Comparison of ENCODE assay signal across 13 mouse cellular contexts in the genomic region with DNA sequence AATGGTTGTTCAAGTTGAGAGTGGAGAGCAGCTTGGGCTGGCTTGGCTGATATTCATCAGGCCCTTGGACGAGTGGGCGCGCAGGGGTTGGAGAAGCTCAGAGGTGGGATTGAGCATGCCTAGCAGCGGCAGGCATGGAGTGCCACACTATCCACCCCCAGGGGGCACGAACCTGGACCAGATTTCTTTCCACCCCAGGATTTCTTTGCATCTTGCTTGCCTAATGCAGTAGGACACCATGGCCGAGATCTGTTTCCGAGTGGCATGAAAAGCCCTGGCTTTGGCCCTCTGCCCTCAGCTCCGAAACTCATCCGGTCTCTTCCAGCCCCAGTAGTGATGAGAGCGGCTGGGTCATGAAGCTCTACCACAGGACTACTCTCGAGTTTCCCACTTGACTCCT. TPM values are rescaled to one million over a fixed set of nuclear protein-coding genes. Genes with fewer than 3 reads are reported as not detected.
"Had no signal": no experiment of that assay in that cellular context is flagged by ENCODE, and none has a peak within 500 bp of the region (broad histone marks: within the 10 kb centered on the region; RNA-seq: fewer than 3 reads in every experiment).

No protein-coding gene starts in this region.

- H3K27me3 ChIP-seq: liver, embryonic 15.5 days had no signal

- H3K4me3 ChIP-seq: limb, embryonic 10.5 days; liver, embryonic 15.5 days had no signal

- H3K27ac ChIP-seq: limb, embryonic 10.5 days; liver, embryonic 15.5 days had no signal

- H3K4me1 ChIP-seq: limb, embryonic 10.5 days had no signal

- DNase-seq: kidney, postnatal 25 days; right cerebral cortex, postnatal 25 days; thymus, adult 18-20 months; thymus, postnatal 14 days had no signal

RNA-seq across cellular contexts. Expression of a gene that starts 5.4 kb away (rescaled TPM):
- total RNA-seq: monocyte, adult 5-6 weeks had no signal
- polyA plus RNA-seq: kidney, adult 2 months; kidney, embryonic 16.5 days; lung, adult 2 months; lung, postnatal 0 days; small intestine, adult 2 months had no signal

RNA-seq across cellular contexts. Expression of a gene that starts 35.9 kb away (rescaled TPM):
- total RNA-seq: megakaryocyte progenitor cell, adult 5-6 weeks had no signal
- polyA plus RNA-seq: small intestine, adult 2 months had no signal
